ENCODE assay signal across 8 mouse cellular contexts in genomic region chr10:43574956-43575355, GRCm38 (mm10). TPM values are rescaled to one million over a fixed set of nuclear protein-coding genes. Genes with fewer than 3 reads are reported as not detected.
DNase-seq lines count a peak whose midpoint lies in the region; ATAC-seq lines count a peak whose summit lies in the region.

No protein-coding gene starts in this region.

- intact Hi-C loops in heart, postnatal 10 days (cut with DNase I), result loop anchor here (1.0 to 10.0 kb wide), 6 partner anchors 172 to 600 kb away; partner anchors contain the start of genes Qrsl1 and Rtn4ip1
- intact Hi-C loops in left cerebral cortex, postnatal 10 days (cut with DNase I), result loop anchor here (2.0 to 10.0 kb wide), 3 partner anchors 327 to 500 kb away; partner anchors contain the start of genes Qrsl1 and Rtn4ip1

- ATAC-seq in hindbrain, embryonic 12.5 days (ENCODE audit: low FRiP score), result no peak
- no peak for ATAC-seq in neural tube, embryonic 11.5 days (ENCODE audit: insufficient read depth, low FRiP score, low TSS enrichment)

- DNase-seq in hindbrain, embryonic 10.5 days (ENCODE audit: low spot score), result peak; percentile 83
- peak; percentile 82 to 83 for DNase-seq in adrenal gland, adult 18-20 months (ENCODE audit: low spot score in 2 of 2)
- peak; percentile 89 for DNase-seq in embryo, embryonic 10 days (ENCODE audit: low spot score)
- peak; percentile 79 to 90 for DNase-seq in heart, postnatal 10 days
- DNase-seq in left cerebral cortex, postnatal 10 days (ENCODE audit: extremely low spot score in 1 of 2, low spot score in 2 of 2), result peak; percentile 73 to 81
- DNase-seq in neural tube, embryonic 11.5 days (ENCODE audit: low spot score), result peak; percentile 82
- DNase-seq in thymus, adult 18-20 months, result peak; percentile 34 to 58

- H3K4me2 ChIP-seq in hindbrain, embryonic 12.5 days (replicated peaks), result no peak overlapping the region
- no peak overlapping the region for H3K4me2 ChIP-seq in neural tube, embryonic 11.5 days (ENCODE audit: low read depth)

- peaks cover 21% of the 10 kb centered on the region for H3K4me1 ChIP-seq in hindbrain, embryonic 10.5 days (replicated peaks)
- H3K4me1 ChIP-seq in hindbrain, embryonic 12.5 days, result peaks cover 7% of the 10 kb centered on the region; the same call in 1 of the 2 replicates
- peaks cover 4% of the 10 kb centered on the region; the same call in 1 of the 2 replicates for H3K4me1 ChIP-seq in neural tube, embryonic 11.5 days (ENCODE audit: control insufficient read depth, insufficient read depth, low read length)

- under 1% methylated on average over 3 of the region's 3 CpGs for WGBS in hindbrain, embryonic 10.5 days
- WGBS in hindbrain, embryonic 12.5 days, result under 1% methylated on average over 3 of the region's 3 CpGs
- 5% methylated on average over 3 of the region's 3 CpGs for WGBS in neural tube, embryonic 11.5 days

- no peak overlapping the region for H3K4me3 ChIP-seq in hindbrain, embryonic 10.5 days
- H3K4me3 ChIP-seq in hindbrain, embryonic 12.5 days, result no peak overlapping the region
- H3K4me3 ChIP-seq in neural tube, embryonic 11.5 days (ENCODE audit: low read depth, low read length), result no peak overlapping the region

- peaks cover 5% of the 10 kb centered on the region for H3K9me3 ChIP-seq in hindbrain, embryonic 10.5 days
- H3K9me3 ChIP-seq in hindbrain, embryonic 12.5 days (replicated peaks), result no peaks in the 10 kb centered on the region
- H3K9me3 ChIP-seq in neural tube, embryonic 11.5 days (ENCODE audit: control insufficient read depth, low read length), result no peaks in the 10 kb centered on the region

- no peak overlapping the region for H3K27ac ChIP-seq in hindbrain, embryonic 10.5 days
- no peak overlapping the region for H3K27ac ChIP-seq in hindbrain, embryonic 12.5 days
- H3K27ac ChIP-seq in neural tube, embryonic 11.5 days (ENCODE audit: low read depth, low read length), result no peak overlapping the region

- H3K27me3 ChIP-seq in hindbrain, embryonic 10.5 days (ENCODE audit: insufficient read depth, poor library complexity, severe bottlenecking), result peaks cover 17% of the 10 kb centered on the region
- peaks cover 9% of the 10 kb centered on the region for H3K27me3 ChIP-seq in hindbrain, embryonic 12.5 days
- no peaks in the 10 kb centered on the region for H3K27me3 ChIP-seq in neural tube, embryonic 11.5 days (ENCODE audit: control insufficient read depth, insufficient read depth, low read length)

- no peaks in the 10 kb centered on the region for H3K36me3 ChIP-seq in hindbrain, embryonic 10.5 days
- H3K36me3 ChIP-seq in hindbrain, embryonic 12.5 days, result no peaks in the 10 kb centered on the region
- no peaks in the 10 kb centered on the region for H3K36me3 ChIP-seq in neural tube, embryonic 11.5 days (ENCODE audit: control insufficient read depth, insufficient read depth, low read length)

- no peak overlapping the region for H3K9ac ChIP-seq in hindbrain, embryonic 12.5 days
- no peak overlapping the region for H3K9ac ChIP-seq in neural tube, embryonic 11.5 days (ENCODE audit: low read length)

RNA-seq across cellular contexts. Expression of gene Cd24a, which starts 3.1 kb away (rescaled TPM):
- polyA plus RNA-seq in hindbrain, embryonic 10.5 days (2016; fragmentation: Nextera tagmentation; extraction: Ambion mirVana), result 344 and 448 TPM in 2 replicates
- polyA plus RNA-seq in hindbrain, embryonic 12.5 days (2016; fragmentation: Nextera tagmentation; extraction: Ambion mirVana), result 727 and 798 TPM in 2 replicates
- 10 to 100 TPM; 19.6 to 27.0 TPM for total RNA-seq in adrenal gland, adult 18-20 months (2021)
- 10 to 100 TPM in 1 of 2 experiments, 1 to 10 TPM in 1; 6.8 to 11.0 TPM for total RNA-seq in heart, postnatal 10 days (2021)
- 100 to 1,000 TPM; 118 to 160 TPM for total RNA-seq in left cerebral cortex, postnatal 10 days (2021)
- polyA plus RNA-seq in neural tube, embryonic 11.5 days (2014; fragmentation: Nextera tagmentation; extraction: Ambion mirVana), result 698 and 708 TPM in 2 replicates

RNA-seq across cellular contexts. Expression of gene 1700021F05Rik, which starts 34.2 kb away (rescaled TPM):
- 61.7 and 62.1 TPM in 2 replicates for polyA plus RNA-seq in hindbrain, embryonic 10.5 days (2016; fragmentation: Nextera tagmentation; extraction: Ambion mirVana)
- 53.7 and 65.4 TPM in 2 replicates for polyA plus RNA-seq in hindbrain, embryonic 12.5 days (2016; fragmentation: Nextera tagmentation; extraction: Ambion mirVana)
- total RNA-seq in adrenal gland, adult 18-20 months (2021), result 10 to 100 TPM; 60.2 to 81.3 TPM
- total RNA-seq in heart, postnatal 10 days (2021), result 10 to 100 TPM; 91.6 to 94.8 TPM
- total RNA-seq in left cerebral cortex, postnatal 10 days (2021), result 10 to 100 TPM; 45.6 to 50.6 TPM
- 59.8 and 63.0 TPM in 2 replicates for polyA plus RNA-seq in neural tube, embryonic 11.5 days (2014; fragmentation: Nextera tagmentation; extraction: Ambion mirVana)

RNA-seq across cellular contexts. Expression of gene Gm9803, which starts 51.1 kb away (rescaled TPM):
- polyA plus RNA-seq in hindbrain, embryonic 10.5 days (2016; fragmentation: Nextera tagmentation; extraction: Ambion mirVana), result 9.1 and 11.8 TPM in 2 replicates
- polyA plus RNA-seq in hindbrain, embryonic 12.5 days (2016; fragmentation: Nextera tagmentation; extraction: Ambion mirVana), result 10.1 and 22.2 TPM in 2 replicates
- 10 to 100 TPM in 1 of 2 experiments, 1 to 10 TPM in 1; 6.9 to 17.4 TPM for total RNA-seq in adrenal gland, adult 18-20 months (2021)
- total RNA-seq in heart, postnatal 10 days (2021), result 10 to 100 TPM in 1 of 2 experiments, 1 to 10 TPM in 1; 5.0 to 12.9 TPM
- total RNA-seq in left cerebral cortex, postnatal 10 days (2021), result not detected
- 12.9 and 13.7 TPM in 2 replicates for polyA plus RNA-seq in neural tube, embryonic 11.5 days (2014; fragmentation: Nextera tagmentation; extraction: Ambion mirVana)

Comparison
In these comparisons a context has a peak if more than half of its experiments do, and no peak if none do; other contexts are left out.
1. RNA of gene Cd24a, which starts 3.1 kb away (total RNA-seq): 118 to 160 TPM in left cerebral cortex, postnatal 10 days; 19.6 to 27.0 TPM in adrenal gland, adult 18-20 months and 6.8 to 11.0 TPM in heart, postnatal 10 days; every median in the first group is over 4 times any median in the second.
2. RNA of gene Gm9803, which starts 51.1 kb away (total RNA-seq): 6.9 to 17.4 TPM in adrenal gland, adult 18-20 months and 5.0 to 12.9 TPM in heart, postnatal 10 days; not detected in left cerebral cortex, postnatal 10 days; every median in the first group is over 4 times any median in the second.
3. Peak in every context shown above with its lines, with median percentiles within 50 percentile points of each other: DNase-seq.